Mouse (Mus musculus) spleen, adult 12 weeks (tissue): ENCODE measurements around the gene Slc6a6.

Experiments
- DNase-seq: peaks from one replicate; pipeline ENCODE4 v3.0.0; 2022; ENCODE audit warnings: low spot score

Gene Slc6a6

DNA sequence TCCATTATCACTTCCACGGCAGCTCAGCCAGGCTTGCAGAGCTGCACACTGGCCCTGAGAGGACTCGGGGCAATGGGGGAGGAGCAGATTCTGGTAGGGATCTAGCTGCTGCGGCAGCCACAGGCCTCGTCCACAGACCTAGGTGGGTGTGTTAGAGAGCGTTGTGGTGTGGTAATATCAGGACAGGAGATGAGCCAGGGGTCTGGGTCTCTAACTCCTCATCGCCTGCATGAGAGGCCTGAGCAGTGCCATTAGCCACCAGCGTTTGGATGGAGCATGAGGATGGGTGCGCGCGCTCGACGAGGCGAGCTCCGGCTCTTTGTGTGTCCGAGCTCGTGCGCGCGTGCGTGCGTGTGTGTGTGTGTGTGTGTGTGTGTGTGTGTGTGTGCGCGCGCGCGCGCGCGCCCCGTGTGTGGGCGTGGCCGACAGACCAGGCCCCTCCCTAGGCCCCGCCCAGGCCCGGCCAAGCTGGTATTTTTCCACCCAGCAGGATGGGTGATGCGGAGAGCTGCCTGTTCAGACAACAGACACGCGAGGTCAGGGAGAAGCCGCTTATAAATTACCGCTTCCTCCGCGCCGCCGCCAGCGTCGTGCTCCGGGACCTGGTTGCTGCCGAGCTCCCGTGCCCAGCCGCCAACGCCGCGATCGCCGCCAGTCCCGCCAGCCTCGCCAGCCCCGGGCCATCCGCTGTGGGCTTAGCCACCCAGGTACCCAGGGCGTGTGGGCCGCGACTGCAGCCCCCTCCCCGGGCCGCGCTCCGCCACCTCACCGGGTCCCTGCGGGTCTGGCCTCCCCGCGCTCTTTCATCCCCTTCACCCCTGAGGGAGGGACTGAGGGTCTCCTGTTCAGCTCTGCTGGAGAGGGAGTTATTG is at the start of gene Slc6a6:
TSS of gene Slc6a6 (plus strand) at position 452 of the 872 bp plus-strand sequence.
- DNase-seq: peak; percentile 87

DNA sequence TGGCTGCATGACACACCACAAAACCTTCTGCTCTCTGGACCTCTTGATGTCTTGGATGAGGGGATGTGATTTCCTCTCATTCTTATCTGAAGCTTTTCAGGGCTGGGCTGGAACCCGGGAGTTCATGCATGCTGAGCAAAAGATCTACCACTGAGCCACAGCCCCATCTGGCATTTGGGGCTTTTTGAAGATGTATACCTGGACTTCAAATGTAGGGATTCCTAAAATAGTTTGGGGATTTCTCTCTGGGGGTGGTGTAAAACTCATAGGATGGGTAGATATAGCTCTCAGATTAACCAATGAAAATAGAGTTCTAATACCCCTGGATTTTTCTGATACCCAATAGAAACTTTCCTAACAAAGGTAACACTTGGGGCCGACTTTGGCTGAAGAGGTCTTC is 49.4 kb upstream of the Slc6a6 start:
- no peak for DNase-seq

DNA sequence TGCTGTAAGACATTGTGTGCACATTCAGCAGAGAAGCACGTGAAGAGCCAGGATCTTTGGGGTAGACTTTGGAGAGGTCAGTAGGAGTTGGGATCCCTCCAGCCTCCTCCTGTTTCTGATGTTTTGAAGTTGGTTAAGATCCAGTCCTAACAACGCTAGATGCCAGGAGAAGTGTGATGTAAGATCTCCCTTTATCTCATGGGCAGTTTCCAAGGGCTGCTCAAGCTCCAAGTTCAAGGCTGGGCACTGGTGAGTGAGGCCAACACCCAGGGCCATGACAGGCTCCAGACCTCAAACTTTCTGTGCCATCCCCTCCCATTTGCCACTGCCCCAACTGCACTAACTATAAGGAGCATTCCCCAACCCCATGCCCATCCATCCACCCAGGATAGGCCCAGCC is 49.0 kb upstream of the Slc6a6 start:
- no peak for DNase-seq

DNA sequence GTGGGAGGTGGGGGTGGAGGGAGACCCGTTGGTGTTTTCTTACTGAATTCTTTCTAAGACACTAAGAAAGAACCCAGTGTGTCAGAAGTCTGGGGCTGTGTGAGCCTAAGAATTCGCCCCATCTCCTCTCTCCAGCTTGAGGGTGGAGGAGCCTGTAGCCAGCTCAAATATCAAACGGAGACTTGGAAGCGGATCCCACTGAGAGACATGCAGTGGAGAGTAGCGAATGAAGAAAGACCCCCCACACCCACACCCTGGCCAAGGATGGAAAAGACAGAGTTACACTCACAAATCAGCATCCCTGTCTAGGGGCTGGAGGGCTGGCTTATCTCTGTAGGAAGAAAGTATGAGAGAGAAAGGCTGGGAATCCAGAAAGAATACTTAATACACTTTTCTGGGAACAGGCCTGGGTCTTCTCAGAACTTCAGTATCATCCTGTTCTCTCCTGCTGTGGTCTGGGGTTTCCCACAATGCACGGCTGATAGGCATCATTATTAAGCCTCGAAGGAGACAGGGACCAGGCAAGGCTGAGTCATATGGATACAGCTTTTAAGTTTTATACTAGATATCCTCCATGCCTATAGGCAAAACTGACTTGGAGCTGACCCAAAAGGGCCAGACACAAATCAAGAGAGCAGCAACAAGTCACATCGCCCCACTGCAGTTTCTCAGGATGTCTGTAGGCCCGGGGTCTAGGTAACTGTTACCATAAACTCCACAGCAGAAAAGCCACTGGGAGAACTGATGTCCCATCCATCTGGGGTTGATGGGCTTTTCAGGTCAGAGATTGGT is 45.5 kb upstream of the Slc6a6 start:
- DNase-seq: no peak

DNA sequence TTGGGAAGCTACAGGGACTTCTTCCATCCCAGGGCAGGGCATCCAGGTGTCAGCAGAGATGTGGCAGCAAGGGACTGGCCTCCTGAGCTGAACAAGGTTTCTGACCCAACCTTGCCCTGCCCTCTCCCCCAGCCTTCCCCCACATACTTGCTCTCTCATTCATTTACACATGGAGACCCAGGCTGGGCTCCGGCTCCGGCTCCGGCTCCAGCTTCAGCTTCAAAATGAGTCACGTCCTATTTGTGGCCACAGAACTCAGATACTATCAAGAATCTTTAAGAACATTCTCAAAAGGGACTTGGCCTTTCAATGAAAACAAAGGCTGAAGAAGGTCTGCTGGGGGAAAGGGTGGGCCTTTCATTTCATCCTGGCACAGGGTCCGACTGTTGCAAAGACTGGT is 40.8 kb upstream of the Slc6a6 start:
- no peak for DNase-seq

DNA sequence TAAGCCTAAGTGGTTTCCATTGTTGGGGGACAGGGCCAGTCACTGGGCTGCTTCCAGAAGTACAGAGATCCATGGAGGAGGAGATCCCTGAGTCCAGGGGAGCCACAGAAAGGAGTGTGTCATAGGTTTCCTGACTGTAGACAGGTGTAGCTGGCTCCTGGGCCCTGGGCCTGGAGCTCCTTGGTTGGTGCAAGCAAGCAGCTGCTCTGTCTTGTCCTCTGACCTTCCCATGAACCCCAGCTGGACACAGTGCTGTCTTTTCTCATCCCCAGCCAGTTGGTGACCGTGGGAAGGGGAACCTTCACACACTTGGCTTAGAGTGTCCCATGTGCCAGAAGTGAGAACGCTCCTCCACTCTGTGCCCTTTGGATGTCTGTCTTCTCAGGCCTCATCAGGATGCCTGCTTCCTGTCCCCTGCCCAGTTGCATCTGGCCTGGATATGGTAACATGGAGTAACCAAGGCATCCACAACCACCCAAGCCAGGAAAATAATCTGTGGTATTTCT is 40.4 kb upstream of the Slc6a6 start:
- no peak for DNase-seq

DNA sequence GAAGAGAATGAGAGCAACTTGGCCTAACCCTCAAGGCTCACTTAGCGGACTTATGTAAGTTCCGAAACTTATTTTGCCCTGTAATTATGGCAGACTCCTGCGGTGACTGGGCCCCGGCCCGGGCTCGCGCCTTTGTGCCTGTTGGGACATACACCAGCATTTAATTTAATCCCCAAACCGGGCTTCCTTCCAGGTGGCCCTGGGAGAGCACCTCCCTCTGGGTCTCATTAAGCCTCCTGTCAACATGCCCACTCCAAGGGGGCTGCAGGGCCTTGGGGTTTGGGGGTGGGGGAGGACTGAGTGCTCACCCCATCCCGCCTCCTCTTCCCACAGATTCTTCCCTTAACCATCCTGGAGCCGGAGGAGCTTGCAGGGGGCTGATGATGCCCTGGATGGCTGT is 37.8 kb upstream of the Slc6a6 start:
- no peak for DNase-seq

DNA sequence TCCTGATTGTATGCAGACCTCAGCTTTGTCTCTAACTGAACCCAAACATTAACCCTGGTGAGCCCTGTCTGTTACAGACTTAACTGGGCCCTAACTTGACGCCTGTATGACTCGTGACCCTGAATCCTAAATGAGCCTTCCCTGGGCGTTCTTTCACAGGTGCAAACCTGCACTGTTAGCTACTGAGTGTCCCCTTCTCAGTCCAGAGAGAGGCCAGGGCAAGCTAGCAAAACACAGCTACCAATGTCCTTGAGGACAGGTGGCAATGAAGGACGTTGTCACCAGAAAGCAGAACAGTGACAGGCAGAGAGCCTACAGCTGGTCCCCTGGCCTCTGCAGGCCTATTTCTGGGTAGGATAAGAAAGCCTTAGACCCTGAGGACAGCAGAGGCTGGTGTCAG is 37.0 kb upstream of the Slc6a6 start:
- no peak for DNase-seq

DNA sequence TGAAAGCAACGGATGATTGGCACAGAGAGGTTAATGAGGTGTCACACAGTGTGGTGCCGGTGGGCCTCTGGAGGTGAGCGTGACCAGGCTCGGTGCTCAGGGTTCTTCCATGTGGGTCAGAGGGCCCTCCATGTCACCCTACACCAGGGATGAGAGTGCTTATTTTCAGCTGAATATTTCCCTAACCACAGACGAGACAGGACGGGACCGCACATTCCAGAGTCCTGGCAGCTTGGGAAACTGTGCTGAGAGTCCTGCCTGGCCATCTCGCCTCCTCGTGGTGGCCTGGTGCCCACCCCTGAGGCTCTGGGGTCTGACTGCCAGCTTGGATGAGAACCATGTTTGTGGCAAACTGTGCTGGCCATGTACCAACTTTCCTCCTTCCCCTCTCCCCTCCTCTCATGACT is 36.5 kb upstream of the Slc6a6 start:
- no peak for DNase-seq

DNA sequence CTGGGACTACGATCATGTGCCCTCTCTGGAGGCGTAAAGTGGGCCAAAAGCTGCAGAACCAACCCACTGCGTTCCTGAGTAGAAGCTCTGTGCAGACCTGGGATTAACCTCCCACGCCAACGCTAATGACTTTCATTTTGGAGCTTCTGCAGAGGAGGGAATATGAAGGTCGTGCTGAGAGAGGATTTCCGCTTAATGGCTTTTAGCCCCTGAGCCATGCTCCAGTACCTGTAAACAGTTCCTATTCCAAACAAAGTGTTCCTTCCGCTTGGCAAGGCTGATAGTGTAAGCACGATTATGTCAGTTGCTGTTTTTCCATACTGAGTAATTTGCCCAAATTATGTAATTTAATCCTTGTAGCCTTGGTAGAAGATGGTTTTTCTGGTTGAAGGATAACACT is 33.6 kb upstream of the Slc6a6 start:
- no peak for DNase-seq

DNA sequence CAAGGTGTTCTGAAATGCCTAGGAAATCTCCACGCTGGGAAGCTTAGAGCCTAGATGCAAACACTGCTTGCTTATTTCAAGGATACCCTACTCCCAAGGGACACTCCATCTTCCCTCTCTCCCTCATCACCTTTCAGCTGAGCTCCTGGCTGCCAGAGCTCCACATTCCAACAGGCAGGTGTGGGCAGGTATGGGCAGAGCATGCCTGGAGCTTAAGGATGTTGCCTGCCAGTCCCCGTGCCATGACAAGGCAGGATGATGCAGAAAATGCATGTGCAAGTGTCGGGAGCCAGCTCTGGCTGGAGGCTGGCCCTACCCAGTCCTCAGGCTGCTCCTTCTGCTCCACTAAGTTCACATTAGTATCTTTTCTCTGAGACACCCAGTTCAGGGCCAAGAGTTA is 31.6 kb upstream of the Slc6a6 start:
- no peak for DNase-seq

DNA sequence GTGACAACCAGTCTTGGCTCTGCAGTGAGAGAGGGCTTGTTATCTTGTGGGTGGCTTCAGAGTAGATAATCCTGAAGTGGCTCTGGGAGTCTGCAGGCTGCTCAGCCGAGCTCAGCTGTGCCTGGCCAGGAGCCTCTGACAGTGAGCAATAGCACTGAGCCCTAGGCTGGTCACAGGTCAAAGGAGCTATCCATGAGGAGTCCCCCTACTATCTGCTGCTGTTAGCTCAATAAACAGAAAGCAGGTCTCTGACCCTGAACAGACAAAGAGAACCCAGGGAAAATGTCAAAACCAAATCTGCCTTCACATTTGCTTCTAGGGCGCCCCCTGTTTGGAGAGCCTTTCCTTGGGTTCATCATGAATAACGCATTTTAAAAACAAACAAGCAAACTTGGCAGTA is 28.6 kb upstream of the Slc6a6 start:
- DNase-seq: no peak

DNA sequence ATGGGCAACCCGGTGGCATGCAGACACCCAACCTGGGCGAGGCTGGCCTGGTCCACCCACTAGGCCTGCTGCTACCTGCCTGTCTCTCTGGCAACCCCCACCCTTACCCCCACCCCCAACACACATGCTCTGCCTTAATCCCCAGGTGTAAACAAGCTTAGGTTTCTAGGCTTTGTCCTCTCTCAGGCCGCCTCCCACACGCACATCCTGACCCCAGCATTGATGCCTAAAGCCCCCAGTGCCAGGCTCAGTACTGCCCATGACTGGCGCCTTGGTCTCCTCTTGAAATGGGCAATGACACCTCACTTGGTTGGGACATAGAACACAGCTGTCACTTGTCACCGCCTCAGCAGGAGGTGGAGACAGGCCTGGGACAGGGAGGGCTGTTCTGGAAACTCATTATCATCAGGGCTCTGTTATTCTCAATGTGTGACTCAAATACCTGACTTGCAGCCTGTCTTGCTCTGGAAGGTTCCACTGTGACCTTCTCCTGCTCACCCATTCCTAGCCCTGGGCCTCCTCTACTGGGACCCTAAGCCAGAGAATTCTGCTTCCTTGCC is 27.9 kb upstream of the Slc6a6 start:
- DNase-seq: no peak

DNA sequence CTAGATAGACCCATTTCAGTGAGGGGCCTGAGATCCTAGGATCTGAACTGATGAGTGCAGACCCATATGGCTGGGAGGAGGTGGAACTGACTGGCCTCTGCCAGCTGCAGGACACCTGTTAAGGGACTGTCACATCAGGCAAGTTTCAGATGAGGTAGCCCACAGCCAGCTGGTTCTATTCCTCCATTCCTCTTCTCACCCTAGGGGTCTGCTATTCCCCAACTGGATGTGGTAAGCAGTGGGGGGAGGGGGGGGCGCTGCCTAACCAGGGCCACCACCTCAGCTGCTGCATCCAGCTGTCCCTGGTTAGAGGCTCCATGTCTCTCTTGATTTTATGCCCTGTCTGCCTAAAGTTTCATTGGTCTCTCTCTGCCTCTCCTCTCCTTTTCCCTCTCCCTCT is 25.6 kb upstream of the Slc6a6 start:
- DNase-seq: no peak

DNA sequence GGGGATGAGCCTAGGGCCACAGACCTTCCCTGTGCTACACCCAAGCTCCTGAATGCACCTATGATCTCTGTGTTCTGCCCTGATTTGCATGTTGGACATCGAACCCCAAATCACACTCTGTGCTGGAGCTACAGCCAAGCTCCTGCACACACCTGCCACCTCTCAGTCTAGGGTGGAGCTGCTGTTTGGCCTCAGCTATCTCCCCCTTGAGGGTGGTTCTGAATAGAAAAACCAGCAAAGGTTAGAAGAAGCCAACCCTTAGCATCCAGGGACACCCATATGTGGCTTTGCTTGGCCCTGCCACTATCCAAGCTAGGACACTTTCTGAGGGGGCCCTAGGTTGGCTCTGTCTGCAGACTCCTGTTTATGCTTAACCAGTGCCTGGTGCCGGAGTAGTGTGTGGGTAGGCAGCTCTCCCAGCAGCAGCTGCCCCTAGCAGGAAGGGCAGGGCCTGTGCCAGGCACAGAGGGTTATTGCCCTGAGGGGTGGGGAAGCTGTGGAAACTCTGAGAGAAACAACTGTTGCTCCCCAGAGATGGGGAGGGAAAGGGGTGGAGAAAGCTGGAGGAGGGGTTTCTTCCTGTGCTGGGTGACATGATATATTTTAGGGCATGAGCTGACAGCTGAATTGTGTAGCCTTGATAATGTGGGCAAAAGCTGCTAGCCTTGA is 23.9 kb upstream of the Slc6a6 start:
- DNase-seq: no peak

DNA sequence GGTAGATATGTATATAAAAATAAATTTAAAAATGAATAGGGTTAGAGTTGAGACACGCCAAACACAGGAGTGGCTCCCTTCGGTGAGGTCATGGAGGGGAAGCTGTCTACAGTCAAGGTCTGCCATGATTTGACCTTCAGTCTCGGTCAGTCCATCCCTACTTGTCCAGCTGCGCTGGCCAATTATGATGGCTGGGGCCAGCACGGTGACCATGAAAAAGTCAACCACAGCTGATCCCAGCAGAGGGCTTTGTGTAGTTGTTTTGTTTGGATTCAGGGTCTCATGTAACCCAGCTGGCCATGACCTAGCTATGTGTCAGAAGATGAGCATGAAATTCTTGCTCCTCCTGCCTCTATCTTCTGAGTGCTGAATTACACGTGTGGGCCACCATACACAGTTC is 21.6 kb upstream of the Slc6a6 start:
- DNase-seq: no peak

DNA sequence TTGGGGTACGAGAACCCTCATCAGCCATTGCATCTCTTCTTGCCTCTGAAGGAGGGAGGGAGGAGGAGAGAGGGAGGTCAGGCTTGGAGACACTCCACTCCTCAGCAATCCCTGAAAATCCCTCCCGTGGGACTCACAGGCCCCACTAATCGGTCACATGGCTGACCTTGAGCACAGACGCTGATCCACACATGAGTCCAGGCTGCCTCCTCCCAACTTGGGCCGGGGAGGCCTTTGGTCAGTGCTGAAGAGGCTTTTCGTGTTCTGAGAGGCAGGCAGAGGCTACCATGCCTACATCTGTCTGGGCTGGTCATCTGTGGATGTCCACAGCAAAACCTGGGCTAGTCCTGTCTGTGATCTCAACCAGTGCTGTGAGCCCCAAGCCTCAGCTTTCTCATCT is 20.2 kb upstream of the Slc6a6 start:
- no peak for DNase-seq

DNA sequence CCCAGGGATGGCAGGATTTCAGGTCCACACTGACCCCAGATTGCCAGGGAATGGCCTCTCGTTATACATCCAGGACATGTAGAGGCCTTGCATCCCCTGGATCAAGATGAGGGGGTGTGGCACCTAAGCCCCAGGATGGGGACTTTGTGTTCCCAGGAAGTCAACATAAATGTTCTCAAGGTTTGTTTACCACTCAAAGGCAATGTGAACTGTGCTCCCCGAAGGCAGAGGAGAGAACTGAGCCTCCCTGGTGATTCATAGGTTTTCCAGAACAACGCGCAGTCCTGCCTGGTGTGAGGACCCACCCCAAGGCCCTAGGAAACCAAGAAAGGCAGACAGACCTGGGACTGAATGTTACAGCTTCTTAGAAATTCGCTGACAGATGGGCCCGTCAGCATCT is 18.6 kb upstream of the Slc6a6 start:
- DNase-seq: no peak

DNA sequence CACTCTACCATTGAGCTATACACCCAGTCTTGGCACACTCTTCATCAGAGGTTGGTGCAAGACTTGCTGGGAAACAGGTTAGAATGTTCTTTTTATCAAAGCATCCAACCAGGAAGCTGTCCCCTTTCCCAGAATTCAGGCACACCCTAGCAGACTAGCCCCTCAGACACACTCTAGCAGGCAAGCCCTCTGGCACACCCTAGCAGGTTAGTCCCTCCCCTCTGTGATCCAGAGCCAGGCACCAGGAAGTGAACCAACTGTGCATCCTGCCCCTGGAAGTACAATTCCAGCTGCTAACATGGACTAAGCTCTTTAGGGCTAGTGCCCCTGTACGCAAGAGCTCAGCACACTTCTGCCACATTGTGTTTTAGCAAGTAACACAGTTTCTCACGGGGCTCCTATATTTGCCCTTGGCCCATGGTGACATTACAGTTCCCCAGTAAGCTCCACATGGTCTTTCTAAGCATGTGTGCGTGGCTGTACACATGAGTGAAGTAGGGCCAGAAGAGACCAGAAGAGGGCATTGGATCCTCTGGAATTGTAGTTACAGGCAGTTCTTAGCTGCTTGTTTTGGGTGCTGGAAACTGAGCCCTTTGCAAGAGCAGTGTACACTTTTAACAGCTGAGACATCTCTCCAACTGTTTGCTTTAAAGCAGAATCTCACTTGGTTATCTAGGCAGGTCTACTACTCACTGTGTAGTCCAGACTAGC is 17.7 kb upstream of the Slc6a6 start:
- no peak for DNase-seq

DNA sequence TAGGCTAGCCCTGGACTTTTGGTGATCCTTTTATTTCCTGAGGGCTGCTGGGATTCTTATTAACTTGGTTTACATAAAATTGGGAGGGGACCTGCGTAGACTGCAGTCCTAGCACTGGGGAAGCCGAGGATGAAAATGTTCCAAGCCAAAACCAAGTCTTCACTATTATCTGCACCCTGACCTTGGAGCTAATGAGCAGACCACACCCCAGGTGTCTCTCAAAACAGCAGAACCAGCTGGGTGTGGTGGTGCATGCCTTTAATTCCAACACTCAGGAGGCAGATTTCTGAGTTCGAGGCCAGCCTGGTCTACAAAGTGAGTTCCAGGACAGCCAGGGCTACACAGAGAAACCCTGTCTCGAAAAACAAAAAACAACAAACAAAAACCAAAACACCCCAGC is 16.7 kb upstream of the Slc6a6 start:
- no peak for DNase-seq

DNA sequence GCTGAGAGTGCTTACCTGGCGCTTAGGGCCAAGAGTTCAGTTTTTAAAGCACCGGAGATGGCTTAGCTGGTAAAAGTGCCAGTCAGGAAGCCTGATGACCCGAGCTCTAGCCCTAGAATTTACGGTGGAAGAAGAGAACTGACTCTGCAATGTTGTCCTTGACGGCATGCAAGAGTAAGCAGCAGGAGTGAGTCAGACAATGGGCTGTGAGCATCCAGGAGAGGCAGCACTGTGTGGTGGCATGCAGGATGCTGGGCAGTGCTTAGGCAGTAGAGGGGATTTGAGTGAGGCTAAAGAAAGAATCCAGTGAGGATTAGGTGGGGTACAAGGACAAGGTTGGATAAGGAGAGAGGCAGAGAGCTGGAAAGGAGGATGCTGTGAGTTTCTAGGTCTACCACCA is 15.6 kb upstream of the Slc6a6 start:
- no peak for DNase-seq

DNA sequence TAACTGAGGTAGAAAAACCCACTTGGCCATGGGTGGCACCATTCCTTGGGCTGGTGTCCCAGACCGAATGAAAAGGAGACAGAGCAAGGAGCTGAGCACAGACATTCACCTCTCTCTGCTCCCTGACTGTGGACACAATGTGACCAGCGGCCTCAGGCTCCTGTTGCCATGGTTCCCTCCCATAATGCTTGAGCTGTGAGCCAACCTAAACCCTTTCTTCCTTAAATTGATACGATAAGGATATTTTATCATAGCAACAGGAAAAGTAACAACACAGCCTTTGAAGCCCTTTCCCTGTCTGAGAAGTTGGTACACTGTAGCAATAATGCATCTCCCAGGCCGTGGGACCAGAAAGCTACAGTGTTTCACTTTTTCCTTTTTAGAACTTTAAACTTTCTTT is 14.6 kb upstream of the Slc6a6 start:
- DNase-seq: no peak
